16 mouse cellular contexts compared by ENCODE assay signal in the genomic region with DNA sequence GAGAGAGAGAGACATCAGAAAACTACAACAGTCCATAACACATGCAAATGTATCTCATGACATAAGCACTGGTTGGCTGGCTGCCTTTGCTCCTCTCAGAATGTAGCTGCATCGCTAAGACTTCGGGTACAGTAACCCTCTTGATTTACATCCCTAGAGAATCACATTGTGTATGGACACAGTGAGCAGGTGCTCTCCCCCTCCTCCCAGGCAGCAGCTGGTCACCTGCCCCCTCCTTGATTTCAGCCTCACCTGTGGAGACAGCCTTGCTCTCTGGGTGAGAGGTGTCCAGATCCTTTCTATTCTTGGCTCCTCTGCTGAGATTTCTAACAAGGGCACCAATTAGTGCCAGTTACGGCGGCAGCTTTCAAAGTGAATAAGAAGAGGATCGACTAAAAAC.
A peak's percentile ranks its signal among the peaks of the same experiment; 100 is the strongest.
DNase-seq lines count a peak whose midpoint lies in the region; ATAC-seq and TF ChIP-seq lines count a peak whose summit lies in the region.
"Had no signal": no experiment of that assay in that cellular context is flagged by ENCODE, and none has a peak within 500 bp of the region (broad histone marks: within the 10 kb centered on the region; RNA-seq: fewer than 3 reads in every experiment).

No protein-coding gene starts in this region.

- WGBS in lung, embryonic 14.5 days: 55% methylated on average over 5 of the region's 5 CpGs
- WGBS in embryonic facial prominence, embryonic 15.5 days: 49% methylated on average over 5 of the region's 5 CpGs
- 27% methylated on average over 5 of the region's 5 CpGs for WGBS in hindbrain, postnatal 0 days
- 55% methylated on average over 5 of the region's 5 CpGs for WGBS in kidney, embryonic 14.5 days

- ATAC-seq in frontal cortex, adult (ENCODE audit: low TSS enrichment): peak; percentile 77
- ATAC-seq in lung, embryonic 14.5 days (ENCODE audit: insufficient read depth): no peak
- ATAC-seq in embryonic facial prominence, embryonic 15.5 days (ENCODE audit: insufficient number of reproducible peaks, low FRiP score, low TSS enrichment, low read depth): peak; percentile 65; the same call in 1 of the 2 replicates
- ATAC-seq in hindbrain, postnatal 0 days: 0 out of 2 replicates have a peak, but pooled peaks have one; percentile 38
- no peak for ATAC-seq in kidney, embryonic 14.5 days (ENCODE audit: low FRiP score, low TSS enrichment)

- no peak for DNase-seq in frontal cortex, postnatal 10 days (ENCODE audit: low spot score in 2 of 2)
- DNase-seq in lung, embryonic 14.5 days: peak; percentile 20
- no peak for DNase-seq in lung, postnatal 36 days
- peak; percentile 44 for DNase-seq in hindbrain, postnatal 0 days (ENCODE audit: low spot score)
- DNase-seq: adrenal gland, adult 8-10 months; kidney, adult 2 months; kidney, postnatal 4 days had no signal

- H3K4me1 ChIP-seq in lung, embryonic 14.5 days (ENCODE audit: insufficient read depth): no peaks in the 10 kb centered on the region
- H3K4me1 ChIP-seq in embryonic facial prominence, embryonic 15.5 days: no peaks in the 10 kb centered on the region
- no peaks in the 10 kb centered on the region for H3K4me1 ChIP-seq in hindbrain, postnatal 0 days (ENCODE audit: insufficient read depth, low read length)
- no peaks in the 10 kb centered on the region for H3K4me1 ChIP-seq in kidney, embryonic 14.5 days (ENCODE audit: control insufficient read depth, insufficient read depth, low read length)
- H3K4me1 ChIP-seq: heart, embryonic 10.5 days; lung, embryonic 15.5 days; neural tube, embryonic 13.5 days had no signal

- H3K9ac ChIP-seq in lung, embryonic 14.5 days: no peak overlapping the region
- no peak overlapping the region for H3K9ac ChIP-seq in embryonic facial prominence, embryonic 15.5 days
- no peak overlapping the region for H3K9ac ChIP-seq in hindbrain, postnatal 0 days (replicated peaks; ENCODE audit: low read length)
- H3K9ac ChIP-seq in kidney, embryonic 14.5 days (ENCODE audit: low read depth, low read length): no peak overlapping the region
- H3K9ac ChIP-seq: embryonic facial prominence, embryonic 13.5 days; limb, embryonic 15.5 days; lung, embryonic 15.5 days; neural tube, embryonic 13.5 days had no signal

- no peaks in the 10 kb centered on the region for H3K9me3 ChIP-seq in lung, embryonic 14.5 days (ENCODE audit: low read depth, low read length)
- H3K9me3 ChIP-seq in embryonic facial prominence, embryonic 15.5 days (replicated peaks): no peaks in the 10 kb centered on the region
- no peaks in the 10 kb centered on the region for H3K9me3 ChIP-seq in hindbrain, postnatal 0 days (ENCODE audit: low read length)
- no peaks in the 10 kb centered on the region for H3K9me3 ChIP-seq in kidney, embryonic 14.5 days (ENCODE audit: control insufficient read depth, low read length)
- H3K9me3 ChIP-seq: embryonic facial prominence, embryonic 13.5 days; G1E; heart, embryonic 10.5 days; limb, embryonic 15.5 days; lung, embryonic 15.5 days; neural tube, embryonic 13.5 days had no signal

- no peak overlapping the region for H3K27ac ChIP-seq in lung, embryonic 14.5 days (ENCODE audit: low read depth)
- no peak overlapping the region for H3K27ac ChIP-seq in embryonic facial prominence, embryonic 15.5 days (replicated peaks)
- H3K27ac ChIP-seq in hindbrain, postnatal 0 days: no peak overlapping the region
- no peak overlapping the region for H3K27ac ChIP-seq in kidney, embryonic 14.5 days (ENCODE audit: low read depth, low read length)
- H3K27ac ChIP-seq: embryonic facial prominence, embryonic 13.5 days; heart, embryonic 10.5 days; limb, embryonic 15.5 days; lung, embryonic 15.5 days; neural tube, embryonic 13.5 days had no signal

- no peak for TF ChIP-seq CTCF in lung, embryonic 14.5 days (IDR thresholded peaks at IDR 0.05; ENCODE audit: low read depth)
- TF ChIP-seq CTCF in hindbrain, postnatal 0 days (IDR thresholded peaks at IDR 0.05; ENCODE audit: low read depth): no peak

- H3K36me3 ChIP-seq in lung, embryonic 14.5 days (ENCODE audit: insufficient read depth): no peaks in the 10 kb centered on the region
- H3K36me3 ChIP-seq in embryonic facial prominence, embryonic 15.5 days: no peaks in the 10 kb centered on the region
- no peaks in the 10 kb centered on the region for H3K36me3 ChIP-seq in hindbrain, postnatal 0 days (ENCODE audit: insufficient read depth, low read length)
- H3K36me3 ChIP-seq in kidney, embryonic 14.5 days (ENCODE audit: control insufficient read depth, insufficient read depth, low read length): no peaks in the 10 kb centered on the region
- H3K36me3 ChIP-seq: embryonic facial prominence, embryonic 13.5 days; G1E; heart, embryonic 10.5 days; limb, embryonic 15.5 days; lung, embryonic 15.5 days; neural tube, embryonic 13.5 days had no signal

- no peaks in the 10 kb centered on the region for H3K27me3 ChIP-seq in lung, embryonic 14.5 days (ENCODE audit: insufficient read depth, low read length)
- H3K27me3 ChIP-seq in embryonic facial prominence, embryonic 15.5 days: no peaks in the 10 kb centered on the region
- no peaks in the 10 kb centered on the region for H3K27me3 ChIP-seq in hindbrain, postnatal 0 days (ENCODE audit: insufficient read depth, low read length)
- no peaks in the 10 kb centered on the region for H3K27me3 ChIP-seq in kidney, embryonic 14.5 days (ENCODE audit: control insufficient read depth, insufficient read depth, low read length)
- H3K27me3 ChIP-seq: limb, embryonic 15.5 days; lung, embryonic 15.5 days; neural tube, embryonic 13.5 days had no signal

- H3K4me2 ChIP-seq in lung, embryonic 14.5 days: no peak overlapping the region
- H3K4me2 ChIP-seq in embryonic facial prominence, embryonic 15.5 days (replicated peaks): no peak overlapping the region
- H3K4me2 ChIP-seq in hindbrain, postnatal 0 days (ENCODE audit: low read depth, low read length): no peak overlapping the region
- H3K4me2 ChIP-seq in kidney, embryonic 14.5 days (replicated peaks; ENCODE audit: low read depth, low read length): no peak overlapping the region
- H3K4me2 ChIP-seq: embryonic facial prominence, embryonic 13.5 days; limb, embryonic 15.5 days; lung, embryonic 15.5 days; neural tube, embryonic 13.5 days had no signal

- H3K4me3 ChIP-seq in lung, embryonic 14.5 days (ENCODE audit: low read depth, low read length): no peak overlapping the region
- H3K4me3 ChIP-seq in embryonic facial prominence, embryonic 15.5 days (replicated peaks): no peak overlapping the region
- no peak overlapping the region for H3K4me3 ChIP-seq in hindbrain, postnatal 0 days (ENCODE audit: low read length)
- no peak overlapping the region for H3K4me3 ChIP-seq in kidney, embryonic 14.5 days (ENCODE audit: low read length)
- H3K4me3 ChIP-seq: embryonic facial prominence, embryonic 13.5 days; heart, embryonic 10.5 days; limb, embryonic 15.5 days; lung, embryonic 15.5 days; neural tube, embryonic 13.5 days had no signal

Comparison
In these comparisons a context has a peak if more than half of its experiments do, and no peak if none do; other contexts are left out.
1. DNase-seq: peak in lung, embryonic 14.5 days (single experiment) and hindbrain, postnatal 0 days (single experiment); none in frontal cortex, postnatal 10 days (0 of 2) and lung, postnatal 36 days (single experiment).
2. ATAC-seq: peak in frontal cortex, adult (single experiment), embryonic facial prominence, embryonic 15.5 days (single experiment) and hindbrain, postnatal 0 days (single experiment); none in lung, embryonic 14.5 days (single experiment) and kidney, embryonic 14.5 days (single experiment).